Mouse (Mus musculus) adrenal gland, adult 8-10 months (tissue): Measurements from ENCODE around the gene Pla2g16. TPM values are rescaled to one million over a fixed set of nuclear protein-coding genes. Genes with fewer than 3 reads are reported as not detected.

Experiments
- DNase-seq: peaks from one replicate; pipeline ENCODE4 v3.0.0; 2022
- total RNA-seq, 4 experiments: library from RNA; stranded (reverse); gene quantifications; 2 replicates each; pipeline ENCODE4 v1.2.4; 2022

Pla2g16 gene
- total RNA-seq, result 10 to 100 TPM; 50.3 to 83.3 (median 57.3) TPM

DNA sequence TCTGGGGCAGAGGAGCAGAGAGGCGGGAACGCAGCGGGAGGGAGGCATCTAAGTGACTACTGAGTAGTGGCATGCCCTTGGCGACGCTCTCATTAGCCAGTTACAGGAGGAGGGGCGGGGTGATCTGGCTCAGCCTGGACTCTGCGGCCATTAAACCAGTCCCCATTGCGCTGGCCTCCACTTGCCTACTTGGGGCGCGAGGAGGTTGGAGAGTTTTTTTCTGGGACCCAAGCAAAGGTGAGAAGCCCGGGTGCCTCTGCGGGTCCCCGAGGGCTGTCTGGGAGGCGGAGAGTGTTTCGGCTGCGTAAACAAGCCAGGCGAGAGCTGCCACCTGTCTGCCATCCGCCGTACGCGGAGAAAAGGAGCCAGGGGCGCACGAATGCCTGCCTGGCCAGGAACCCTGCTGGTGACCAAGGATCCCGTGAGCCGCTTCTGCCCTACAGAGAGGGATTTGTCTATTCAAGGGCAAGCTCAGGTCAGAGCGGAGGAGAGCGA is at the start of gene Pla2g16:
TSS of gene Pla2g16 (plus strand) at position 132 of the 495 bp plus-strand sequence.
- peak; percentile 77 for DNase-seq

DNA sequence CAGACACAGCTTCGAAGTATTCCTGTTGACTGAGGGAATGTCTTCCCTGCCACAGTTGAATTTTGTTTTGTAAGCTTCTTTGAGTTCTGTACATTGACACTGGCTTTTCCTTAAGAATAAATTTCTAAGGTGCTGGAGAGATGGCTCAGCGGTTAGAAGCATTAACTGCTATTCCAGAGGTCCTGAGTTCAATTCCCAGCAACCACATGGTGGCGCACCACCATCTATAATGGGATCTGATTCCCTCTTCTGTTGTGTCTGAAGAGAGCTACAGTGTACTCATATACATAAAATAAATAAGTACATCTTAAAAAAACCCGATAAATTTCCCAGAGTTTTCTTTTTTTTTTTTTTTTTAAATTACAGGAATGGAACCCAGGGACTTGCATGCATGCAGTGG is 49.2 kb upstream of the Pla2g16 start:
- DNase-seq, result no peak

DNA sequence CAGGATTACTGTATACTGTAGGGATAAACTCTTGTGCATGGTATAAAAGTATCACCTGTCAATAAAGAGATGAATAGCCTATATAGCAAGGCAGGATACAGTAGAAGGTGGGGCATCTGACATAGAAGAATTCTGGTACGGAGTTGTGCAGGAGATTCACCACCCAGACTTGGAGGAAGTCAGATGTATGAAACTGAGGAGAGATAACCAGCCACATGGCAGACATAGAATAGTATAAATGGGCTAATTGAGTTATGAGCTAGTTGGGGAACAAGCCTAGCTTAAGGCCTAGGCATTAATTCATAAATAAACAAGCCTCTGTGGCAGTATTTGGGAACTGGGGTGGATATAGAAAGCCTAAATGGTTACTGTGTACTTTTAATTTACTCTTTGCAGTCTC is 40.8 kb upstream of the Pla2g16 start:
- DNase-seq, result no peak

DNA sequence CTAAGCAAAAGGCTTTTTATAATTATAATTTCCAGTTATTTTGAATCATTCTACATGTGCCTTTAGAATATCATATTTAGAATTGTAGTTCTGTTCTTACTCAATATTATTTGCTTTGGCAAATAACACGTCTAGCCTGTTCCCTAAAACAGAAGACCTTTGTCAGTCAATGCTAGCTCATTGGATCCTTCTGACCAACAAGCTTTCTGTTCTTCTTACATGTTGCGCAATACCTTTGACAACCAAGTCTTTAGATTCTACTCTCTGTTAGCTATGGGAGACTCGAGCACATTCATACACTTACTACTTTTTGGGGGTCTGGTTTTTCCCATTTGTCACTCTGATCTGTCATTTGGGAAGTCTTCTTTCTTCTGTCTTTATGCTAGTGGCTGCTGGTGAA is 35.6 kb upstream of the Pla2g16 start:
- no peak for DNase-seq

GRCm38 (mm10) chr19:7522856-7523255 is 34.4 kb upstream of the Pla2g16 start:
- no peak for DNase-seq

DNA sequence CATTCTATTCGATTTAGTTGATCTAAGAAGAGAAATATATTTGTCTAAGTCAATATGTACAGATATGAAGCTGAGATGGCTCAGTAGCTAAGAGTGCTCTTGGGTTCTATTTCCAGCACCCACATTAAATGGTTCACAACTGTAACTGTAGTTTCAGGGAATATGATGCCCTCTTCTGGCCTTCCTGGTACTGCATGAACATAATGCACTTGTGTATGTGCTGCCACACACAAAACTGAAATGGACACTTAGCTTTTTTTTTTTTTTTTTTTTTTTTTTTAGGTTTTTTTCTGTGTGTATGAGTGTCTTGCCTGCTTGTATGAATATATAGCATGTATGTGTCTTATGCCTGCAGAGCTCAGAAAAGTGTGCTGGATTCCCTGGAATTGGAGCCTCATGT is 34.0 kb upstream of the Pla2g16 start:
- no peak for DNase-seq

- DNase-seq, result no peak
Measured at GRCm38 (mm10) chr19:7523781-7524180, 33.5 kb upstream of the Pla2g16 start.

DNA sequence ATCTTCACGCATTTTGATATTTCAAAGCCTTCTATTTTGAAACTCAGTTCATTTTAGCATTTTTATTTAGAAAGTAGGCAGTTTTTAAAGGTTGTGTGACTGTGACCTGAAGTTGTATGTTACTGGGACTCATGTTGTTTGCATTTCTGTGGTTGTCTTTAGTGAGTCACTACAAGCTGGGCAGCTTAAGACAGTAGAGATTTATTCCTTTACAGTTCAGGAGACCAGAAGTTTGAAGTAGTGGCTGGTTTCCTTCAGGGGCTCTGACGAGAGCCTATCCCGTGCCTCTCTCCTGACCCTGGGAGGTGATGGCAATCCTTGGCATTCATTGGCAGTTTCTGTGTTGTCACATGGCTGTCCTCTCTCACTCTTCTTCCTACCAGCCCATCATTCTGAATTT is 32.4 kb upstream of the Pla2g16 start:
- no peak for DNase-seq

DNA sequence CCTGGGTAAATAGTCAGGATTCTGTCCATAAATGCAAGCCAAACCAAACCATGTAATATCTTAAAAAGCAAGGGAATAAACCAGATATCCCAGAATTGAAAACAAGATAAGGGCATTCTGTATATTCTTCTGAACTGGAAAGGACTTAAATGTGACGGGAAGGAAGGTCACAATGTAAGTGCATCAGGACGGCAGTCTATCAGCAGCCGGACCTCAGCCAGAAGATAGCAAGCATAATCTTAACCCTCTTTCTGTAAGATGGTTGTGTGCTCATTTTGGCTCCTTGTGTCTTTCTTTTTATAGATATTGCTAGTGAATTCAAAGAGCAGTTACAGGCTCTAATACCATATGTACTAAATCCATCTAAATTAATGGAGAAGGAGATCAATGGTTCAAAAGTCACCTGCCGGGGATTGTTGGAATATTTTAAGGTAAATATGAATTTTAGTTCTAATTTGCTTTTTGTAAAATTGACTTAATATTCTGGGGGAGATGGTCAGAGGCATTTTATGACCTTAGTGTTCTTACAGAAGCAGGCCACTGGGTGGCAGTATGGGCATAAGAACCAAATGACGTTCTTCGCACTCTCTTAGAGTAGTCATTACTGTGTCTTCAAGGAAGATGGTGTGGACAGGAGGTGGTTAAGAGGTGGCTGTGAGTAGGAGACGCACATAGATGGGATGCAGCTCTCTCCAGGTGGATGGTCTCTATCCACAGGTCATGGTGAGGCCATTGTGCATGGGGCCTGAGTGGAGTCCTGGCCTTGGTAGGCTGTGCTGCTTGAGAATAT is 28.4 kb upstream of the Pla2g16 start:
- no peak for DNase-seq

DNA sequence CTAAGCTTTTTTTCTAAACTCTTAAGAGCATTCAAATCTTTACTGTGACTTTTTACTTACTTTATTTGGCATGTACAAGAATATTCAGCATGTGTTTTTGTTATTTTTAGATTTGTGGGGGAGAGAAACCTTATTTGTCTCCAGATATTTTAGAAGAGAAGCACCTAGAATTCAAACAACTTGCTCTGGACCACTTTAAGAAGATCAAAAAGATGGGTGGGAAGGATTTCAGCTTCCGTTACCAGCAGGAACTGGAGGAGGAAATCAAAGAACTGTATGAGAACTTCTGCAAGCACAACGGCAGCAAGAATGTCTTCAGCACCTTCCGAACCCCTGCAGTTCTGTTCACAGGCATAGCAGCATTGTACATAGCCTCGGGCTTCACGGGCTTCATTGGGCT is 25.4 kb upstream of the Pla2g16 start:
- no peak for DNase-seq

- DNase-seq, result no peak
Measured at GRCm38 (mm10) chr19:7533891-7534290, 23.4 kb upstream of the Pla2g16 start.

DNA sequence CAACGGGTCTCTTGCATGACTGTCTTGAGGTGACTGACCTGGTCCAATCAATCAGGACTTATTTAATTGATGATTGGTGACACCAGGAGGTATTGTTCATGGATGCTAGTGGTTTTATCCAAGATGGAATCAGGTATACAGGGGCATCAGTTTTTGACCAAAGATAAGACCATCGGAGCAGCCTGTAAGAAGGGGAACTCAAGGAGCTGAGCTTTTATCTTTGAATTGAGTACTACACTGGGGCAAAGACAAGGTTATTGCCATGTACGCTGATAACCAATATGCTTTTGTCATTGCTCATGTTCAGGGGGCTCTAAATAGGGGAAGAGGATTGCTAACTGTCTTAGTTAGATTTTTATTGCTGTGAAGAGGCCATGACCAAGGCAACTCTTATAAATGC is 8.3 kb upstream of the Pla2g16 start:
- DNase-seq, result no peak

GRCm38 (mm10) chr19:7551550-7552300 is 5.5 kb upstream of the Pla2g16 start:
- no peak for DNase-seq

DNA sequence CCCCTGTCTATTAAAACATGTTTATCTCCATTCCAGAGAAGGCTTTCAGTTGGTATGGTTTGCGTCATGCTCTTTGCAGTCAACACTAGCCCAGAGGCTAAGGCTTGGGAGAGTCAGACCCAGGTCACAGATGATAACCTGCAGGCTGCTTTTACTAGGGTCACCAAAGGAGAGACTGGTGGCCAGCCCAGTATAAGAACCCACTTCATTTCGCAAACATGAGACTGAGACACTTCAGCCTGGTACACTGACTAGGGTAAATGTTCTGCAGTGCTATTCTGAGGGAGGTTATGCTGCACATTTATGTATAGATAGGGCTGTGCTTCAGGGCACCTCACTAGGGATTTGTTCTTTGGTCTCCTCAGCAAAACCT is 5.0 kb upstream of the Pla2g16 start:
- DNase-seq, result no peak

DNA sequence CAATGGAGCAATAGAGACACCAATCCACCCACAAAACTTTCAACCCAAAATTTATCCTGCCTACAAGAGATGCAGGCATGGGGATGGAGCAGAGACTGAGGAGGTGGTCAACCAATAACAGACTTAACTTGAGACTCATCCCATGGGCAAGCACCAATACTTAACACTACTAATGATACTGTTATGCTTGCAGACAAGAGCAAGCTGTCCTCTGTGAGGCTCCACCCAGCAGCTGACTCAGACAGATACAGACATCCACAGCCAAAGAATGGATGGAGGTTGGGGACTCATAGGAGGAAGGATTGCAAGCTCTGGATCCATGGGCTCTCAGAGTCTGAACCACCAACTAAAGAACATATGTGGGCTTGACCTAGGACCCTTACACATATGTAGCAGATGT is 3.8 kb upstream of the Pla2g16 start:
- DNase-seq, result no peak

GRCm38 (mm10) chr19:7554881-7555280 is 2.4 kb upstream of the Pla2g16 start:
- DNase-seq, result no peak

DNA sequence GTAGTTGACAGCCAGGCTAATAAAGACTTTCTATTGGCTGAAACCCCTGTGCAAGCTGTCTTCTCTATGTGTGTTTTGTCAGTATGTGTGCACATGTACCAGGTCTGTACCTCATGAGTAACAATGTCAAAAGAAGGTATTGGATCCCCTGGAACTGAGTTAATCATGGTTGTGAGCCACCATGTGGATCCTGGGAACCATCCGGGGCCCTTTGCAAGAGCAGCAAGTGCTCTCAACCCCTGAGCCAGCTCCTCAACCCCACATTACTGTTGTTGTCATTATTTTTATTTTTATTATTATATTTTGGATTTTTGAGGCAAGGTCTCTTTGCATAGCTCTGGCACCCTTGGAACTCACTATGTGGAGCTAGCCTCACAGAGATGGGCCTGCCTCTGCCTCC is 618 bp upstream of the Pla2g16 start:
- no peak for DNase-seq

- no peak for DNase-seq
Measured at GRCm38 (mm10) chr19:7557844-7558243, 585 bp downstream of the Pla2g16 start.

DNA sequence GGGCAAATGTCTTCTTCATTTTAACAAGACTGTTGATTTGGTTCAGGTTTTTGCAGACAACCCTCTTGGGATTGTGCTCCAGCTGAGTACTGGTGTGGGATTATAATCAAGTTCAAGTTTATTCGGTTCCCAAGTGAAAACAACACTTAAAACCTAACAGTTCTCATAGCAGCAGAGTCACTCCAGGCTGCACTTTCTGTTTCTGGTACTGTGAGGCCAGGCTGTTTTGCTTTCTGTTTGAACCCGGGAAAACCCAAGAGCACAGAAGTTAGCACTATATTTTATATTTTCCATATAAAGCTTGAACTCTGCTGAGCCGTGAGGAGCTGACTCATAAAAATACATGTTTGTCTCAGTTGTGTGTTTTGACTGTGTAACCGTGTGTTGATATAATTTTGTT is 1.4 kb downstream of the Pla2g16 start:
- DNase-seq, result no peak

- no peak for DNase-seq
Measured at GRCm38 (mm10) chr19:7559986-7560385, 2.7 kb downstream of the Pla2g16 start.

DNA sequence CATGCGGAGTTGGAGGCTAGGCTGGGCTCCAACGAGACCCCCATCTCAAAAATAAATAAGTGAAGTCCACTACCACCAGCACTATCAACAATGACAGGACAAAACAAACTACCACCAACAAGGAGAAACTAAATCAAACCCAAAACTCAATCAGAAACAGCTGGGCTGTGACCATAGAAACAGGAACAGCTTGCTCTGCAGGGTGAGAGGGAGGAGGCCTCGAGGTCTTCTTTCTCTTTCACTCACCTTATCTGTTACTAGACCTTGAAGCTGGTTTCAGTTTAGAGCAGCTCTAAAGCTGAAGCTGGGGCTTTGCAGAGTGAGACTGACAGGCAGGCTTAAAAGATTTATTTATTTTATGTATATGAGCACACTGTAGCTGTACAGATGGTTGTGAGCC is 4.2 kb downstream of the Pla2g16 start:
- DNase-seq, result no peak

DNA sequence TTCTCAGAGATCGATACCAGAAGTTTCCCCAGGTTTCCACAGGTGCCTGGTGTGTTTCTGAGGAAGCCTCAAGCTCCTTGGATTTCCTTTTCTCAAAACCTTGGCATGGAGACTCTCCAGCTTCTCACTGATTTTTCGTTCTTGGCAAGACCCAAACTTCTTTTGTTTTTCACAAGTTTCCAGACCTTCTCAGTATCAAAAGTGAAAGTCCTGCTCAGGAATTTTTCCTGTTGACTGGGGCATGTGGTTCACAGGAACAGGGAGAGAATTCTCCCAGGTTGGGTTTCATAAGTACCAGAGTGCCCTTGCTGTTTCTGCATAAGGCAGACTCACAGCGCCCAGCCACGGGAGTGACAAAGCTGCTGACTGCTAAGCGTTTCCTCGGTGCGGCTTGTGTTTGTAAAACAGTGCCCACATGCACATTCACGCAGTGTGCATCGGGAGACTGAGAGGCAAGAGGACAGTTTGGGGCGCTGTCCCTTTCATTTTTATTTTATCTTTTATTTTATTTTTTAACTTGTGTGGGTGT is 5.4 kb downstream of the Pla2g16 start:
- no peak for DNase-seq

- no peak for DNase-seq
Measured at GRCm38 (mm10) chr19:7563676-7564075, 6.4 kb downstream of the Pla2g16 start.

- no peak for DNase-seq
Measured at GRCm38 (mm10) chr19:7564457-7564856, 7.2 kb downstream of the Pla2g16 start.
